In the genomic region with DNA sequence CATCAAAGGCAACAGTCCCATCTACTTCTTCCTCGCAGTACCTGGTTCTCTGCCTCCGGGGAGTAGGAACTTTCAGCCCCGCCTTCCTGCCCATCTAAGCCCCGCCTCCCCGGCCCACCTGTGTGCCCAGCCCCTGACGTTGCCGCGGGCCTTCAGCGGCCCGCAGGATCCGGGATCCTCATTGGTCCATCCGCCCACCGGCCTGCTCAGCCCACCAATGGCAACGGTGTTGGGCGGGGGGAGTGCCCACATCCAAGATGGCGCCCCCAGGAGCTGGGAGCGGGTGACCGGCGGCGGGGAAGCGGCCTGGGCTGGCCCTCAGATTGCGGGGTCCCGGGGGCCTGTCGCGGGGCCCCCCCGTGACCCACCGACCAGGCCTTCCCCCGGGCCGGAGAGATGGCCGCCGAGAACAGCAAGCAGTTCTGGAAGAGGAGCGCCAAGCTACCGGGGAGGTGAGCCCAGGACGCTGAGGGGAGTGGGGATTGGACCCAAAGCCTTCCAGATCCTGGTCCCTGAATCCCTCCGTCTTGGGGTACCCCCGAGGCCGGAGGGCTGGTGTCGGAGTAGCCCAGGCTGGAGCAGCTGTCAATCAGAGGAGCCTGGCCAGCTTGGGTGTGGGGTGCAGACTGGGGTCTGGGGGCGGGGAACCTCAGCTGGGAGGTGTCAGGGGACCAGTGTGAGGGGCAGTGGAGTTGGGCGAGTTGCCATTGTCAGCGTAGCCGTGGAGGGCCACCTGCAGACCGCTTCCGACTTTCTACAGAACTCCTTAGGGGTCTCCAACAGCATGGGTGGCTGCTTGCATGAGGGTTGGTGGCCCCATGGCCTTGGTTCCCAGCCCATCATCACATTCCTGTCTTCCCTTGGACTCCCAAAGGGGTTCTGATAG, we compare ENCODE assay signal across 8 mouse cellular contexts. TPM values are rescaled to one million over a fixed set of nuclear protein-coding genes. Genes with fewer than 3 reads are reported as not detected.
DNase-seq lines count a peak whose midpoint lies in the region; ATAC-seq lines count a peak whose summit lies in the region.

A gene (minus strand): TSS at position 96 of the 886 bp plus-strand sequence.
A gene (plus strand): TSS at position 243 of the 886 bp plus-strand sequence.

- peaks cover 11% of the 10 kb centered on the region for H3K4me1 ChIP-seq in hindbrain, embryonic 16.5 days (ENCODE audit: control insufficient read depth, insufficient read depth, low read depth, low read length)

- no peaks in the 10 kb centered on the region for H3K36me3 ChIP-seq in hindbrain, embryonic 16.5 days (ENCODE audit: control insufficient read depth, insufficient read depth, low read length)
- H3K36me3 ChIP-seq in macrophage (ENCODE audit: inconsistent target) = no peaks in the 10 kb centered on the region

- no peak within 1 kb of the TSS for H3K27ac ChIP-seq in hindbrain, embryonic 16.5 days (ENCODE audit: low read depth, low read length)
- H3K27ac ChIP-seq in macrophage = peak within 1 kb of the TSS; percentile 28; the same call in 1 of the 2 replicates

- H3K9ac ChIP-seq in hindbrain, embryonic 16.5 days (ENCODE audit: low read depth, low read length) = peak within 1 kb of the TSS; percentile 99

- peak; percentile 99 for ATAC-seq in hindbrain, embryonic 16.5 days

- DNase-seq in R1 (ENCODE audit: low read depth, low spot score) = peak; percentile 95
- DNase-seq in cerebellum, postnatal 25 days = peak; percentile 95 to 98
- DNase-seq in frontal cortex, postnatal 36 days (ENCODE audit: low spot score in 2 of 2) = peak; percentile 91 to 94
- peak; percentile 95 to 96 for DNase-seq in left cerebral cortex, adult 18-20 months (ENCODE audit: low spot score in 2 of 2)
- peak; percentile 98 for DNase-seq in right cerebral cortex, adult 18-20 months
- DNase-seq in urinary bladder, postnatal 10 days (ENCODE audit: low spot score) = peak; percentile 79

- WGBS in hindbrain, embryonic 16.5 days = under 1% methylated on average over 44 of the region's 44 CpGs
- WGBS in macrophage (ENCODE audit: missing documents) = 1% methylated on average over 43 of the region's 44 CpGs

- H3K27me3 ChIP-seq in hindbrain, embryonic 16.5 days (replicated peaks; ENCODE audit: control insufficient read depth, insufficient read depth, low read length) = no peaks in the 10 kb centered on the region

- H3K4me3 ChIP-seq in hindbrain, embryonic 16.5 days (ENCODE audit: low read length) = peak within 1 kb of the TSS; percentile 91
- peak within 1 kb of the TSS; percentile 86 for H3K4me3 ChIP-seq in macrophage (ENCODE audit: inconsistent target)

- H3K4me2 ChIP-seq in hindbrain, embryonic 16.5 days (ENCODE audit: low read length) = peak within 1 kb of the TSS; percentile 80

- peaks cover 32% of the 10 kb centered on the region; the same call in 1 of the 2 replicates for H3K79me2 ChIP-seq in macrophage (ENCODE audit: inconsistent target)

- H3K9me3 ChIP-seq in hindbrain, embryonic 16.5 days (ENCODE audit: control insufficient read depth, low read length) = no peaks in the 10 kb centered on the region

RNA-seq across cellular contexts. Expression of the first gene that starts in this region (rescaled TPM):
- not detected in 2 replicates for polyA plus RNA-seq in hindbrain, embryonic 16.5 days (2015; fragmentation: Nextera tagmentation; extraction: Ambion mirVana)
- not detected for total RNA-seq in left cerebral cortex, adult 18-20 months (2021)
- not detected for total RNA-seq in macrophage (2018; cell fraction: chromatin; rRNA removed)
- not detected for total RNA-seq in macrophage (2018; cell fraction: cytosol; rRNA removed)
- total RNA-seq in macrophage (2018; cell fraction: nucleus; rRNA removed) = not detected
- polyA plus RNA-seq in macrophage (2018) = not detected in 3 replicates

RNA-seq across cellular contexts. Expression of the second gene that starts in this region (rescaled TPM):
- polyA plus RNA-seq in hindbrain, embryonic 16.5 days (2015; fragmentation: Nextera tagmentation; extraction: Ambion mirVana) = 26.5 and 33.2 TPM in 2 replicates
- 10 to 100 TPM; 36.4 to 38.5 TPM for total RNA-seq in left cerebral cortex, adult 18-20 months (2021)
- total RNA-seq in macrophage (2018; cell fraction: chromatin; rRNA removed) = 10 to 100 TPM in 21 of 26 experiments, 1 to 10 TPM in 5; 6.5 to 29.7 (median 17.4) TPM
- 10 to 100 TPM; 10.6 to 17.1 (median 15.1) TPM for total RNA-seq in macrophage (2018; cell fraction: cytosol; rRNA removed)
- total RNA-seq in macrophage (2018; cell fraction: nucleus; rRNA removed) = 10 to 100 TPM in 22 of 26 experiments, 1 to 10 TPM in 4; 7.9 to 31.3 (median 17.4) TPM
- polyA plus RNA-seq in macrophage (2018) = 9.9 to 13.7 TPM (median 10.5 TPM) in 3 replicates
